Mouse (Mus musculus) kidney, adult 2 months (tissue): ENCODE data around the gene Sptan1.

Experiments used
- CTCF ChIP-seq: fragments of 200-500 bp; conservative IDR thresholded peaks from 2 replicates; pipeline ENCODE4 v1.5.1; 2011; ENCODE audit warnings: low read depth, mild to moderate bottlenecking, control low read depth, low read length, moderate library complexity, mixed read lengths; ENCODE audit not compliant: insufficient read depth, insufficient read length
- POLR2A ChIP-seq: fragments of 200-500 bp; IDR thresholded peaks from one replicate; pipeline ENCODE4 v1.6.1; 2011; ENCODE audit warnings: low read depth, low read length, control low read depth

DNA sequence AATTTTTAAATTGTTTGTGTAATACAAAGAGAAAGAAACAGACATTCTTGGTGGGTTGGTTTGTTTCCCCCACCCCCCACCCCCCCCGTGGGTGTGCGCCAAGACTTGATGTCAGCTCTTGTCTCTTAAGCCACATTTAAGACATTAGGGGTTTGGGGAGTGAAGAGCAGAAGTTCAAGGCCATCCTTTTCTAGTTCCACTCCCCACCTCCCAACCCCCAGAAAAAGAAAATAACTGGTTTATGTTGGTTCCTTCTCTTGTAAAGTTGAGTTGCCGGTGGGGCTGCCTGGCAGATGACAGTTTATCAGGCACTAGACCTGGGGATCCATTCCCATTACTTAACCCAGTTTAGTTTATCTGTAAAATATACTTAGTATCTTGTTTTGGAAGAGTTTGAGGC lies 98.9 kb downstream of the Sptan1 start:
- TF ChIP-seq POLR2A (no peak), CTCF (no peak)
